ENCODE assay signal across 22 mouse cellular contexts in genomic region chr7:25702350-25702749, GRCm38 (mm10). TPM values are rescaled to one million over a fixed set of nuclear protein-coding genes. Genes with fewer than 3 reads are reported as not detected.
DNase-seq lines count a peak whose midpoint lies in the region; ATAC-seq and TF ChIP-seq lines count a peak whose summit lies in the region.
"Had no signal": no experiment of that assay in that cellular context is flagged by ENCODE, and none has a peak within 500 bp of the region (broad histone marks: within the 10 kb centered on the region; RNA-seq: fewer than 3 reads in every experiment).

No protein-coding gene starts in this region.

- no peak overlapping the region for H3K27ac ChIP-seq in layer of hippocampus, adult 2 months
- H3K27ac ChIP-seq: embryonic facial prominence, embryonic 10.5 days; heart, embryonic 10.5 days; hindbrain, embryonic 13.5 days; limb, embryonic 15.5 days; lung, embryonic 15.5 days; midbrain, embryonic 15.5 days had no signal

- no peak for DNase-seq in layer of hippocampus, adult 2 months (ENCODE audit: low spot score in 2 of 2)
- DNase-seq in layer of hippocampus, postnatal 14 days (ENCODE audit: low spot score in 2 of 2): no peak
- DNase-seq in 416B (ENCODE audit: low read depth) (peak; percentile 62), A20 (ENCODE audit: low read depth, low spot score) (peak; percentile 33), R1 (ENCODE audit: low read depth, low spot score) (peak; percentile 71)
- DNase-seq in yolk sac, embryonic 10.5 days (ENCODE audit: low spot score): no peak
- DNase-seq: adrenal gland, postnatal 10 days; cerebellum, adult 18-20 months; cerebellum, postnatal 36 days; gastrocnemius, postnatal 14 days; heart, postnatal 14 days; kidney, adult 2 months; kidney, postnatal 36 days; right cerebral cortex, adult 18-20 months had no signal

- TF ChIP-seq CTCF in layer of hippocampus, adult 2 months (conservative IDR thresholded peaks at IDR 0.05): peak; percentile 52

- no peak overlapping the region for H3K4me3 ChIP-seq in layer of hippocampus, adult 2 months
- H3K4me3 ChIP-seq: embryonic facial prominence, embryonic 10.5 days; heart, embryonic 10.5 days; hindbrain, embryonic 13.5 days; limb, embryonic 15.5 days; lung, embryonic 15.5 days; midbrain, embryonic 15.5 days had no signal

- ATAC-seq in frontal cortex, adult (ENCODE audit: low TSS enrichment): no peak
- ATAC-seq: forebrain, embryonic 16.5 days; midbrain, embryonic 15.5 days had no signal

RNA-seq across cellular contexts. Expression of gene Tgfb1, which starts 15.5 kb away (rescaled TPM):
- 1 to 10 TPM; 6.9 TPM for total RNA-seq in layer of hippocampus, adult 2 months (2021)
- 1 to 10 TPM; 8.1 to 8.9 TPM for total RNA-seq in layer of hippocampus, postnatal 14 days (2021)

RNA-seq across cellular contexts. Expression of gene Ccdc97, which starts 16.5 kb away (rescaled TPM):
- 10 to 100 TPM; 62.9 to 67.4 TPM for total RNA-seq in layer of hippocampus, adult 2 months (2021)
- 10 to 100 TPM; 50.1 to 50.5 TPM for total RNA-seq in layer of hippocampus, postnatal 14 days (2021)

RNA-seq across cellular contexts. Expression of gene B9d2, which starts 21.8 kb away (rescaled TPM):
- 10 to 100 TPM; 20.2 to 20.6 TPM for total RNA-seq in layer of hippocampus, adult 2 months (2021)
- total RNA-seq in layer of hippocampus, postnatal 14 days (2021): 10 to 100 TPM; 21.9 to 25.3 TPM

RNA-seq across cellular contexts. Expression of gene Tmem91, which starts 27.4 kb away (rescaled TPM):
- 10 to 100 TPM in 1 of 2 experiments, 1 to 10 TPM in 1; 8.6 to 11.6 TPM for total RNA-seq in layer of hippocampus, adult 2 months (2021)
- 10 to 100 TPM; 16.4 to 29.3 TPM for total RNA-seq in layer of hippocampus, postnatal 14 days (2021)

RNA-seq across cellular contexts. Expression of gene Exosc5, which starts 43.4 kb away (rescaled TPM):
- total RNA-seq in layer of hippocampus, adult 2 months (2021): 10 to 100 TPM; 26.9 to 28.1 TPM
- 10 to 100 TPM; 29.3 to 29.8 TPM for total RNA-seq in layer of hippocampus, postnatal 14 days (2021)

Comparison
In these comparisons a context has a peak if more than half of its experiments do, and no peak if none do; other contexts are left out.
1. DNase-seq: peak in 416B (single experiment), A20 (single experiment) and R1 (single experiment); none in layer of hippocampus, adult 2 months (0 of 2), layer of hippocampus, postnatal 14 days (0 of 2) and yolk sac, embryonic 10.5 days (single experiment).